Mouse (Mus musculus) lung, adult 18-20 months (tissue): ENCODE results near the gene Slc17a7.
"Not testable (repeated sequence)": the region's sequence is repeated elsewhere in the genome, so short reads cannot be mapped to it uniquely, and the experiment has no call there.

Experiments
- DNase-seq, 2 experiments: peaks; one replicate each; pipeline ENCODE4 v3.0.0; 2022; ENCODE audit warnings: mixed read lengths in 2 of 2

The Slc17a7 gene

DNA sequence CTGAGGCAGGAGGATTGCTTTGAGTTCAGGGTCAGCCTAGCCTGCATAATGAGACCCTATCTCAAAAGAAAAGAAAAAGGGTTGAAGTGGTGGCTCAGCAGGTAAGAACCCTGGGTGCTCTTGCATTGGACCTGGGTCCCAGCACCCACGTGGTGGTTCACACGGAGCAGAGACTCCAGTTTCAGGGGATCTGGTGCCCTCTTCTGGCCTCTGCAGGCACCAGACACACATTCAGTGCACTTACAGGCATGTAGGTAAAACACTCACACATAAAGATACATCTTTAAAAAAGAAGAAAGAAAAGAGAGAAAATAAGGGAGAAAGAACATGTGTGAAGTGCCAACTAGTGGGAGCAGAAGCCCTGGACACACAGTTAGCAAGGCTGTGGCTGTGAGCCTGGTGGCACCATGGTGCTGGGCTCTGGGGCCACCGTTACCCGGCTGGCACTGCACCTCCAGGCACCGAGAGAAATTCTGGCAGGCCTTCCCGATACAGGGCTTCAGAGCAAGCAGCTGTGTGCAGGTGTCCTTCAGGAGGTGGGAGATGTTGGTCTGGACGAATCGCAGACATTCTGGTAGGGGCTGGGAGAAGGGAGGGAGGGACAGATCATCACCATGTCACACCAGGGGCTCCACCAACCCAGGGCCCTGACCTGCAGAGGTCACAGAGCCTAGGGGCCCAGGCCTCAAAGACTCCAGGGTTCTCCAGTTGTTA lies 30.1 kb upstream of the Slc17a7 start:
- DNase-seq, result no peak

DNA sequence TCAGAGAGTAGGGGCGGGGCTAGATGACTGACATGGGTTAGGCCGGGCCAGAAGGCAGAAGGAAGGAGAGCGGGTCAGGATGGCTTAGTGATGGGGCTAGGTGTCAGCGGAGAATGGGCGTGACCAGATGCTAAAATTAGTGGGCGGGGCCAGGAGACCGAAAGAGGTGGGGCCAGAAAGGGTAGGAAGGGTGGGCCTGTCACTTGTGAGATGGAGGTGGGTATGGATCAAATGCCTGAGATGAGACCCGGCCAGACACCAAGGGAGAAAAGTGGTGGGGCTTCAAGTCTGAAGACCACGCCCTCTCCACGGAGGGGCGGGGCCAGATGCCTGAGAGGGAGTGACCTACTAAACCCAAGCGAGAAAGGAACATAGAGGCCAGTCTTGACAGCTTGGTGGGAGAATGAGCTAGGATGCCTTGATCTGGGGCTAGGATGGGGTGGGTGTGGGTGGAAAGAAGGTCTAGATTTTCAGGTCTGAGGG lies 29.2 kb upstream of the Slc17a7 start:
- DNase-seq, result peak in 1 of 2 experiments; percentile 57

DNA sequence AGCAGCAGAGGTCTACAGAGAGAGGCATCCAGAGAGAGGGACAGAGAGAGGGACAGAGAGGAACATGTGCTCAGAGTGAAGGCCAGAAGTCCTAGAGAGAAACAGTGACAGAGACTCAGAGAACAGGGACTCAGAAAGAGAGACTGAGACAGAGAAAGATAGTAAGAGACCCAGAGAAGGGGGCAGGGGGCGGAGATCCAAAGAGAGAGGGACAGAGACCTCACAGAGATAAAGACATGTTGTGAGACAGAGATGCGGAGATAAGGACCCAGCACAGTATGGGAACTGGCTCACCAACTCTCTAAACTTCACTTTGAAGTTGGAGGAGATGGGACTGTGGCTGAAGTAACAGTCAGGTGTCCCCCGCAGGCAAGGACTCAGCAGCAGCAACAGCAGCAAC lies 28.4 kb upstream of the Slc17a7 start:
- DNase-seq, result no peak

DNA sequence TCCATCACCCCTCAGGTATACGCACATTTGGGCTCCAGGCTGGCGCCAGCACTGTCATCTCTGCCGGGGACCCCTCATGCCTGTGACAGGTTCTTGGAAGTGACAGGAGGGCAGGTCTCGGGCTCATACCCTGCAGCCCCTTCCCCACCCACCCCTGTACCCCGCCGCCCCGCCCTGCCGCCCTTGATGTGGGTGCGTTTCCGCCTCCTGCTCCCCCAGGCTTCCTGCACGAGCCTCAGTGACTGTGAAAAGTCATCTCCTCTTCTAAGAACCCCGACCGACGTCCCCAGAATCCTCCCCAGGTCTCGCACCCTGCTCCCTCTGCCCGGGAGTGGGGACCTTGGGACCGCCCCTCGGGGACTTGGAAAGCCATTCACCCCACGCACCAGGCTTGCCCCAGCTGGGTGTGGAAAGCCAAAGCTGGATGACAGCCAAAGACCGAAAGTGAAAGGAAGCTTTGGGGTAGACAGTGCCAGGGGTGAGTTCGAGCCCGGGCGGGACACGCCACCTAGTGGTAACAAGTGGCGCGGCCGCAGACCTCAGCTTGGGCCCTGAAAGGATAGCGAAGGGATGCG lies 27.7 kb upstream of the Slc17a7 start, which contains the start of the genes Gm45713 and Flt3l:
Gm45713 (minus strand) TSS at position 239 of the 575 bp plus-strand sequence.
Flt3l (minus strand) TSS at position 440 of the 575 bp plus-strand sequence.
- DNase-seq, result peak; percentile 93 to 96

DNA sequence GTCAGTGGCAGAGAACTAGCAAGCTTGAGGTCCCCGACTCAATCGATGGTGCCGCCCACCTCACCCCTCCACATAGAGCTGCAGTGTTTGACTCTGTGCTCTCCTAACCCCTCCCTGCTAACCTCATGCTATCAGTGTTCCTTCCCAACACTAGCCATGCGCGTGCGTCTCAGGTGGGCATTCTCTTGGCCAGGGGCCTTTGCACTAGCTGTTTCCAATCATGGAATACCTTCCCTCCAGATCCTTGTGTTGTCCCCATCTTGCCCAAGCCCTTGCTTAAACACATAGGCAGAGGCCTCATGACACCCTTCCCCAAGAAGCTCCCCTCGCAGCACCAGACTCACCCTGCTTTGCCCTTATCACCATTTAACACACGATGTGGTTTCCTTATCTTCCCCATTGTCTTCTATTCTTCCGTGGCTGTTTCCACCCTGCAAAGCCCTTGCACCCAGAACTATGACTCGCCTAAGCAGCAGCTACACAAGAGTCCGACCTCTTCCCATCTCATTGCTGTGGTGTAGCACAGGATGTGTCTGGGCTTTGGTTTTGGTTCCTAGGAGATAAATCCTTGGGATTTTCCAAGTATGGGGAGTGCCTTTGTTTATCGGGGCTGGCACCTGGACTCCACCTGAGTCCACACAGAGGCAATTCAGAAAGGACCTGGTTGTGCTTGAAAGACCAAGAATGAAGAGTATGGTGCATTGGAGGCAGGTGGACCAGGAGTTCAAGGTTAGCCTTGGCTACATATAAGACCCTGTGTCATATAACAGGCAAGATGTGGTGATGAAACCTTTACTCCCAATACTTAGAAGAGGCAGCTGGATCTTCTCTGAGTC lies 26.4 kb upstream of the Slc17a7 start:
- DNase-seq, result no peak

DNA sequence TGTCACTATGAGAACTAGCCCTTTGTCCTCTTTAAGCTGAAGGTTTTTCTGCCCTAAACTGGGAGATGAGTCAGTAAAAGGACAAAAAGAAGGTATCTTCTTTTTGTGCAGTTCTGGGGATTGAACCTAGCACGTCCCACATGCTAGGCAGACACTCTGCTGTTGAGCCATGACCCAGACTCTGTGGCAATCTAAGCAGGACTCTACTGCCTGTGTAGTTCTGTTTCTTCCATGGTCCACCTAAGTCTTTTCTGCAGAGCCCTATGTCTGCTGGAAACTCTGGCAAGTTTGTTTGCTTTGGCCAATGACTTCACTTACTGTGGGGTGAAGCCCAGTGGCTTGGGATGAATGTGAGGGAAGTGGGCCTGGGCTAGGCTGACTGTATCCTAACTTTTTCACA lies 25.3 kb upstream of the Slc17a7 start:
- no peak for DNase-seq

DNA sequence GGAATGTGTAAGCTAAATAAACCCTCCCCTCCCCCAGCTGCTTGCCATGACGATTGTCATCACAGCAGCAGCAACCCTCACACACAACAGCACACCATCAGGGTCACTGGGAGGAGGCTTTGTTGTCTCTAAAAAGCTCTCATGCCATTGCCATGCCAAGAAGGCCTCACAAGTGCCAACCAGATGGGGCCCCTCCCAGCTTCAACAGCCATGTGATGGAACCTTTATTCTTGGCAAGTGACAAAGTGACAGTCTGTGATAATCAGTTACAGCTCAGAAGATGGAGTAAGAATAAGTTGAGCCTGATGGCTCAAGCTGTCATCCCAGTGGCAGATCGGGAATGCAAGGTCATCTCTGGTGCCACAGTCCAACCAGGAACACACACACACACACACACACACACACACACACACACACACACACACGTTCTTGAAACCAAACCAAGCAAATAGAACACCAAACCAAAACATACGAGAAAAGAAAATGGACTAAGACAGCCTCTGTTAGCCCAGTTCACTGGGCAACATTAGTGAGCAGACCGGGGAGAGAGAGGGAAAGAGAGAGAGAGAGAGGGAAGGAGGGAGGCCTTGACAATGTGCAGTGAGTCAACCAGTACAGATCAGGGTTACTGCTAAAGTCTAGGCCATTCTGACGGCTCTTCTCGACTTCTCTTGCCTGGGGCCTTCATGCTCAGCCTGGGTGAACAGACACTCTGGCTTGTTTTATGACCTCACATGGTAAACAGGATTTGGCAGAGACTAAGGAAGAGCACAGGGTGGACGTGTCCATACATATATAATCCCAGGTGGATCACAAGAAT lies 23.6 kb upstream of the Slc17a7 start:
- DNase-seq, result no peak

DNA sequence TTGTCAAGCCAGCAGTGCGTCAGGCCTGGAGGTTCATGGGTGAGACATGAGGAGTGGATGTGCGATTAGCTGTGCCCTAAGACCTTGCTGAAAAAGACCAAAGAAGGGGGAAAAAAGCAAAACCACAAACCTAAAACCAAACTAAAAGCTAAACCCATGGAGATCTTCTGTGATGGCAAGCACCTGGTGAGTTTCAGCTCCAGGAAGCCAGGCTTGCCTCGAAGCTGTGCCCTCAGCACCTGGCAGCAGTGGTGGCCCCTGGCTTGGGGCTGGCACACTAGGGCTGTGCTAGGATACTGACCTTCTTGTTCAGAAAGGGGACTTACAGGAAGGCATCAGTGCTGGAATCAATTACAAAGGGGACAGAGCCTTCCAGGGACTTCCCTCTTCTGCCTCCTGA lies 22.4 kb upstream of the Slc17a7 start:
- no peak for DNase-seq

DNA sequence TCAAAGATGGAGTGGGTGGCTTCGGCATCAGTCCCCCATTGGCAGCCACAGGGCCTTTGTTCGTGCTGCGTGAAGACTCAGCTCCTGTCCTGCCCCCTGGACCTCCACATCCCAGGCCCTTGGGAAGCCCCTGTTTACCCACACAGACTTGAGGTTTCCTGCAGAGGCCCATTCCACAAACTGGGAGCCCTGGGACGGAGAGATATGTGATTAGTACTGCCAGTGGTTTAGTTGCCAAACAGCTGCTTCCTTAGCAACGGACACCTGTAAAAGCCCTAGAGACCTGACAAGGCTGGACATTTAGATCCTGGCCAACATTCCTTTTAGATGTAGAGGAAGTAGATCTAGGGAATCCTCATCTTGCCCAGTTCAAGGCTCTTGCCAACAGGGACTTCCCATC lies 21.8 kb upstream of the Slc17a7 start:
- DNase-seq, result no peak

DNA sequence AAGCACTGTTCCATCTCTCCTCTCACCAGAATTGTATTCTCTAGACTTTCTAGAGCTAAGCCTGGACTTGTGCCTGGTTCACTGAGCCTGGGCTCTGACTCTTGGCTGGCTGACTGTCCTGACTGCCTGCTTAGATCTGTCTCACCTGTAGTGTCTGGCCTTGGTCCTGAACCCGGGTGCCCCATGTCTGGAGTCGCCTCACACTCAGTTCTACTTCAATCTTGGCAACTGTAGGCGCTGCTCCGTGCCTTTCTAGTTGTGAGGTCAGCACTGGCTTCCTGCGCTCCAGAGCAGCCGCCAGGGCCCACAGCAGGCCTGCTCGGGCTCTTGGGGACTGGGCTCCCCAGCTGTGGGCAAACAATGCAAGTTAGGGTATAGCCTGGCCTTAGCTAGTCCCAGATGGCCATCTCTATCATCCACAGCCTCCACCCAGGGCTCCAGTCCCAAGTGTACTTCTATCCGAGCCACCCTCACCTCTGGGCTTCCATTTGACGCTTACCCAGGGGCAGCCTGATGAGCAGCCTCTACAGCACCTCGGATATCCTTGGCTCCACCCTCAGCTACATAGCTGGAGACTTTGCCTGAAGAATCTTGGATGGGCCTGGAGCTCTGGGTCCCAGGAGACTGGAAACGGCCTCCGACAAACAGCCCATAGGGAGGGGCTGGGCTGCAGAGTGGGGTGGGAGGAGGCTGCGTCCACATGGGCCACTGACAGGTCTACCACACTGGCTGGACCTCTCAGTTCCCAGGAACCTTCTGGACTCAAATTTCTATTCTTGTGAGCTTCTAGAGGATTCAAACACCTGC lies 19.2 kb upstream of the Slc17a7 start:
- peak in 1 of 2 experiments; percentile 45 for DNase-seq

DNA sequence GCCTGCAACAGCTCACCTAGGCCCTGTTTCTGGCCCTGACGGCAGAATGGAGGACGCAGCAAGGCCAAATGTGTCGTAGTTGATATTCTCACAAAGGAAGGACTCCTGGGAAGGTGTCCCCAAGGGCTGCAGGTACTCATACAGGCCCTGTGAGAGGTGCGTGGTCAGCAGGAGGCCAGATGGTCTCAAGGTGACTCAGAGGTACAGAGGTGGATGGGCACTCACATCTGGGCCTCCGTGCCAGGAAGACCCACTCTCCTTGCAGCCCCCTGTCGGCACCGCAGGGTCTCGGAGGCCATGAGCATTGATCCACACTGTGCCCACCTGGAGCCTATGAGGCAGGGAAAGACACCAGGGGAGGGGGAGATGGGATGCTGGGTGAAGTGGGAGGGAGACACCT lies 18.3 kb upstream of the Slc17a7 start:
- DNase-seq, result no peak

DNA sequence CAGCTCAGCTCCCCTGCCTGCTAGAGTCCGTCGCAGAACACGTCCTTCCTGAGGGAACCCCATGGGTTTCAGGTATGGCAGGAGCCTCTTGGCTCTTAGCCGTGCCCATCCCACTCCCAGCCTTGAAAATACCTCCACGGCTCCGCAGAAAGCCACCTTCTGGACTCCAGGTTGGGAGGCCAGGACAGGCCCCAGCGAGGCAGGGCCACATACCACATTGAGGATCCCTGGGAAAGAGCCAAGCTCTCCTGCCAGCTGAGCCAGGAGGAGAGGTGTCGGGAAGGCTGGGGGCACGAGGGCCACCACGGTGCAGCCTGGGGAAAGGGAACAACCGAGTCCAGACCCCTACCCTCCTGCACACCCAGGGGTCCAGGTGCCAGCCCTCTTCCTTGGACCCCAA lies 16.5 kb upstream of the Slc17a7 start:
- DNase-seq, result no peak

DNA sequence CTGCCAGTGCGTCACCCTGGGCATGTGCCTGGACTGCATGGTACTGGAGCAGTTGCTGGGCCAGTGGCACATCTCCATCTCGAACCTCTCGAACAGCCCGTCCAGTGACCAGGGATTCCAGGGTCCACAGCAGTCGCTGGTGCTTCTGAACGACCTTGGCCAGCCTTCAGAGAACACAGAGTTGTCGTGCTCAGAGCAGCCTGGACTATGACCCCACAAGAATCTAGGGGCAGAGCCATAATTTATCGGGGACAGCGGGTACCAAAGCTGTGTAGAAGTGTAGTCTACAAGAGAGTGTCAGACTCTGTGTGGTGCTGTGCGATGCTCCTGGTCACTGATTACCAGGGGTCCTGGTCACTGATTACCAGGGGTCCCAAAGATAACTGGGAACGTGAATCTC lies 15.8 kb upstream of the Slc17a7 start:
- no peak for DNase-seq

DNA sequence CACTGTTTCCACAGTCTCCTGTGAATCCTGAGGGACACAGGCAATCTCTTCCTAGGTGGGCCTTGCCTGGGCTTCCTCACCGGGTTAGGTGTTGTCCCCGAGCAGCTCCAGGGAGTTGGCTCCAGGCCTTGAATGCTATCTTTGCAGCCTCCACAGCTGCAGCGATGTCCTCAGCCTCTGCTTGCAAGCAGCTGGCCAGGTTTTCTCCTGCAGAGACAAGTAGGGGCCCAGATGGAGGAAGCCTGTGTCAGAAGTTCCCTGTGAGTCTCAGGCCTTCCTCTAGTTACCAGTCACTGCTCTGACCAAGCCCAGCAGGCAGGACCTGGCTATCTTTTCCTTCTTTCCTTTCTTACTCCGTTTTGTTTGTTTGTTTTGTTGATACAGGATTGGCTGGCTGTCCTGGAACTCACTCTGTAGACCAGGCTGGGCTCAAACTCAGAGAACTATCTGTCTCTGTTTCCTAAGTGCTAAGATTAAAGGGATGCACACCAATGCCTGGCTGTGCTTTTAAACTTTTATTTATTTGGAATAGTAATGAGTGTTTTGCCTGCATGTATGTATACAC lies 15.1 kb upstream of the Slc17a7 start:
- no peak for DNase-seq

DNA sequence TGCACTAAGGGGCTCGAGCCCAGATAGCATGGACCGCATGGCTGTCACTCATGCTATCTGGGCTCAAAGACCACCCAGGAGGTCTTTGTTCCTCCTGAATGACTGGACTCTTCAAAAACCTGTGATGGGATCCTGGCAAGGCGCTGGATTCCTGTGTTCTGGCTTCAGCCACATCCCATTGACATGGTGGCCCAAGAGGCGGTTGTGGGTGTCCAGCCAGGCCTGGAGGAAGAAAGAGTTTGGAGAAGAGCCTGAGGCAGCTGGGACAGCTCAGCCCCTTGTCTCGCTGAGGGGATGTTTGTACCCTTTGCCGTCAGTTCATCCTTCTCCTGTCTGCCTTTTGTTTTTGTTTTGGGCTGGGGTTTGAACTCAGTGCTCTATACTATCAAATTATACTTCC lies 14.2 kb upstream of the Slc17a7 start:
- DNase-seq, result peak in 1 of 2 experiments; percentile 53

DNA sequence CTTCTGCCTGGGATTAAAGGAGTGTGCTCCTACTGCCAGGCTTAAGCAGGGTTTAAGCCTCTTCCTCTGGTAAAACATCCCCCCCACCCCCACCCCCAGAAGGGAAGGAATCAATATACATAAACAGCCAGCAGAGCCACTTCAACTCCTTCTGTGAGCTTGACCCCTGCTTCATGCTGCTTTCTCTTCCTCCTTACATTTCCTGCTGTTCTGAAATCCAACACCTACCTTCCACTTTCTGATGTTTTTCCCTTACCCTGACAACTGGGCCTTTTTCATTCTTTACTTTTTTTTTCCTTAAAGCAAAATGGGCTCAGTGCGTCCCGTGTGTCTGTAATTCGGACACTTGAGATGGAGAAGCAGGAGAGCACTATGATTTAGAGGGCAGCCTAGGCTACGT lies 13.4 kb upstream of the Slc17a7 start:
- DNase-seq, result no peak

DNA sequence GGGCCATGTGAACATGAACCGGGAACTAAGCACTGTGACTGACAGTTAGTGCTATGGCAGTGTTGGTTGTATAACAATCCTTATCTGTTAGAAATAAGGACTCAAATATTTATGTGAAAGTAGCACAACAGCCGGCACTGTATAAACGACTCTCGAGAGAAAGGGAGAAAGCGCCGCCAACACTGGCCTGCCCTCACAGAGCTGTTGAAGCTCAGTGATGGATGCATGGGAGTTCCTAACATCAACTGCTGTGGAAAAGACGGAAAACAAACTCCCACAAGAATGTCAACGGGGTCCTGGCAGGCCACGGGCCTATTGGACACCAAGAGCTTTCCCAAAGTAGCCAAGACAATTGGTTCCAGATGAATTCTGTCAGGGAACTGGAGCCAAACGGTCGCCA lies 12.4 kb upstream of the Slc17a7 start:
- peak; percentile 62 to 68 for DNase-seq

DNA sequence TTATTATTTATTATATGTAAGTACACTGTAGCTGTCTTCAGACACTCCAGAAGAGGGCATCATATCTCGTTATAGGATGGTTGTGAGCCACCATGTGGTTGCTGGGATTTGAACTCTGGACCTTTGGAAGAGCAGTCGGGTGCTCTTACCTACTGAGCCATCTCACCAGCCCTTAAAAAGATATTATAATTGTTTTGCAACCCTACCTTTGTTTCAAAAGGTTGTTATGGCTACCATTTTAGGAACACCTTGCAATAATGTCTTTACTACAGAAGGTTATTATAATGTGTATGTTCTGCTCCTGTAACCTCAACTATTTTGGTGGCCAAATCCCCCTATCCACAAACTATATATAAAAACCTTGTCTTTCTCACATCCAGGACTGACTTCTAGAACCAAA lies 10.7 kb upstream of the Slc17a7 start:
- not testable (repeated sequence) for DNase-seq

DNA sequence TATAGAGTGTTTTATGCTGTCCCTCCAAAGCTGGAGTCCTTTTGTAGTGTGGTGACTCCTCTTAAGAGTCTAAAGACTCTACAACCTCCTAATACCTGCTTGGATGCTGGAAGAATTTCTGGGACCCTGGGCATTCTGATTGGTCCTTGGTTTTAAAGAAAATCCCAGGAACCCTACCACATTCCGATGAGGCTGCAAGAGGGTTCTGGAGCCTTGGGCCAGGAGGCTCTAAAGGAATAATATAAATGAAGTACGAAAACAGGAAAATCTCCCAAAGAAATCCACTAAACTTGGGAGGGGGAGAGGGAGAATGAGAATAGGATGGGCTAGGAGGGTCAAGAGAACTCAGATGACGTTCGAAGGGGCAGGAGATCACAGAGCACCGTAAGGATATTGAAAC lies 10.2 kb upstream of the Slc17a7 start:
- no peak for DNase-seq

DNA sequence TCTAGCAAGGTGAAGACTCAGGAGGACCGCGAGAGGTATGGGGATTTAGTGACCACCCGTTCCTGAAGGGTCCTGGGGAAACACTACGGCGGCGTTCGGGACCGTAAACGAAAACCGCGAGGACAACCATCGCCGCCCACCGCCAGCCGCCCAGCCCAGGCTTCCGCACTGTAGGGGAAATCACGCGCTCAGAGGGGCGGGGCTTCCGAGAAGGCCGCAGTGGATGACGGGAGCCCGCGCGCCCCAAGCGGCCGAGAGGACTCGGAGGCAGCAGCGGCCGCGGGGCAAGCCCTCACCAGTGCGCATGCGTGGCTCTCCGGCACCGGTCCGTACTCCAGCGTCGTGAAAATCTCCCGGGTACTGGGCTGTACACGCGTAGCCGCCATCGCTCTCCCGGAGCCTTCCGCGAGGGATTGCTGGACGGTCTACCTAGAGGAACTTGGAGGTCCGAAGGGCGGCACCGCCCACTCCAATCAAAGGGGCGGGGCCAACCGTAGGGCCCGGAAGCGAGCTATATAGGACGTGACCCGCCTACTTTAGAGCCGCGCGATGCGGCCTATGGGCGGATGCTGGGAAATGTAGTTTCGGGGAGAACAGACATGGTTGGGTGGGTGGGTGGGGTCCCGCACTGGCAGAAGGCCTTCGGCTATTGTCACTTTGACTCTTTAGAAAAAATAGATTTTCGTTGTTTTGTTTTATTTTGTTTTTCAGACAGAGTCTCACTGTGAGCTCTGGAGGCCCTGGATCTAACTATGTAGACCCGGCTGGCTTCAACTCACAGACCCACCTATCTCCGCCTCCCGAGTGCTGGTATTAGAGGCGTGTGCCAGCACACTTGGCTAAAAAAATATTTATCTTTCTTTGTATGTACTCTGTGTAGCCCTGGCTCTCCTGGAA lies 9.4 kb upstream of the Slc17a7 start, which contains the start of the genes Pih1d1 and Aldh16a1:
Pih1d1 (plus strand) TSS at position 208 of the 897 bp plus-strand sequence.
Aldh16a1 (minus strand) TSS at position 489 of the 897 bp plus-strand sequence.
- peak; percentile 96 to 97 for DNase-seq
